Mouse (Mus musculus): ENCODE data around the gene Tbrg1.

- TF ChIP-seq MAX (IDR thresholded peaks at IDR 0.05), result no peak
- TF ChIP-seq CTCF (IDR thresholded peaks at IDR 0.05; ENCODE audit: control insufficient read depth, insufficient read depth, insufficient read length), result no peak
- no peak for TF ChIP-seq CEBPB (IDR thresholded peaks at IDR 0.05; ENCODE audit: low read depth)
- TF ChIP-seq FOSL1 (IDR thresholded peaks at IDR 0.05; ENCODE audit: insufficient read depth, low read length, poor library complexity, severe bottlenecking), result no peak
- TF ChIP-seq MYOG (IDR thresholded peaks at IDR 0.05; ENCODE audit: control insufficient read depth, extremely low read depth, insufficient read length), result no peak
- TF ChIP-seq USF1 (IDR thresholded peaks at IDR 0.05; ENCODE audit: low read depth), result no peak
Measured at GRCm38 (mm10) chr9:37659413-37659812, 2.3 kb upstream of the Tbrg1 start.

All from C2C12 (cell line).